Mouse (Mus musculus): ENCODE measurements at regions not wholly inside any gene's neighbourhood (a gene's known extent, or its start where the extent isn't known, plus 50 kb on each side); places are given as distances from the start of the nearest gene placed in this dataset.

GRCm38 (mm10) chr9:46835261-46835660 is 163.3 kb upstream of the Gm4791 start:
- no peak for ATAC-seq (replicated peaks in 1 of 2; ENCODE audit: insufficient read depth in 1 of 2, low FRiP score in 2 of 2, low TSS enrichment in 1 of 2, low read depth in 1 of 2, poor library complexity in 2 of 2, severe bottlenecking in 2 of 2)

- ATAC-seq (replicated peaks in 1 of 2; ENCODE audit: insufficient read depth in 1 of 2, low FRiP score in 2 of 2, low TSS enrichment in 1 of 2, low read depth in 1 of 2, poor library complexity in 2 of 2, severe bottlenecking in 2 of 2), result no peak
Measured at GRCm38 (mm10) chr9:46830746-46831560, 167.6 kb upstream of the Gm4791 start.

GRCm38 (mm10) chr9:46830316-46830715 is 168.2 kb upstream of the Gm4791 start:
- ATAC-seq (replicated peaks in 1 of 2; ENCODE audit: insufficient read depth in 1 of 2, low FRiP score in 2 of 2, low TSS enrichment in 1 of 2, low read depth in 1 of 2, poor library complexity in 2 of 2, severe bottlenecking in 2 of 2), result no peak

- no peak for ATAC-seq (replicated peaks in 1 of 2; ENCODE audit: insufficient read depth in 1 of 2, low FRiP score in 2 of 2, low TSS enrichment in 1 of 2, low read depth in 1 of 2, poor library complexity in 2 of 2, severe bottlenecking in 2 of 2)
Measured at GRCm38 (mm10) chr9:46824703-46825102, 173.8 kb upstream of the Gm4791 start.

GRCm38 (mm10) chr9:46819808-46820207 is 178.7 kb upstream of the Gm4791 start:
- ATAC-seq (replicated peaks in 1 of 2; ENCODE audit: insufficient read depth in 1 of 2, low FRiP score in 2 of 2, low TSS enrichment in 1 of 2, low read depth in 1 of 2, poor library complexity in 2 of 2, severe bottlenecking in 2 of 2), result no peak

GRCm38 (mm10) chr9:46819376-46819775 is 179.2 kb upstream of the Gm4791 start:
- ATAC-seq (replicated peaks in 1 of 2; ENCODE audit: insufficient read depth in 1 of 2, low FRiP score in 2 of 2, low TSS enrichment in 1 of 2, low read depth in 1 of 2, poor library complexity in 2 of 2, severe bottlenecking in 2 of 2), result no peak

- peak in 1 of 2 experiments; percentile 58; a peak in 2 of 4 replicates for ATAC-seq (replicated peaks in 1 of 2; ENCODE audit: insufficient read depth in 1 of 2, low FRiP score in 2 of 2, low TSS enrichment in 1 of 2, low read depth in 1 of 2, poor library complexity in 2 of 2, severe bottlenecking in 2 of 2)
Measured at GRCm38 (mm10) chr9:46816126-46816525, 182.4 kb upstream of the Gm4791 start.

GRCm38 (mm10) chr9:46814478-46815241 is 183.9 kb upstream of the Gm4791 start:
- peak in 1 of 2 experiments; percentile 61; a peak in 1 of 4 replicates for ATAC-seq (replicated peaks in 1 of 2; ENCODE audit: insufficient read depth in 1 of 2, low FRiP score in 2 of 2, low TSS enrichment in 1 of 2, low read depth in 1 of 2, poor library complexity in 2 of 2, severe bottlenecking in 2 of 2)

- no peak for ATAC-seq (replicated peaks in 1 of 2; ENCODE audit: insufficient read depth in 1 of 2, low FRiP score in 2 of 2, low TSS enrichment in 1 of 2, low read depth in 1 of 2, poor library complexity in 2 of 2, severe bottlenecking in 2 of 2)
Measured at GRCm38 (mm10) chr9:46810266-46810665, 188.3 kb upstream of the Gm4791 start.

- ATAC-seq (replicated peaks in 1 of 2; ENCODE audit: insufficient read depth in 1 of 2, low FRiP score in 2 of 2, low TSS enrichment in 1 of 2, low read depth in 1 of 2, poor library complexity in 2 of 2, severe bottlenecking in 2 of 2), result no peak
Measured at GRCm38 (mm10) chr9:46795446-46795845, 203.1 kb upstream of the Gm4791 start.

GRCm38 (mm10) chr9:46789036-46789435 is 209.5 kb upstream of the Gm4791 start:
- no peak for ATAC-seq (replicated peaks in 1 of 2; ENCODE audit: insufficient read depth in 1 of 2, low FRiP score in 2 of 2, low TSS enrichment in 1 of 2, low read depth in 1 of 2, poor library complexity in 2 of 2, severe bottlenecking in 2 of 2)

- no peak for ATAC-seq (replicated peaks in 1 of 2; ENCODE audit: insufficient read depth in 1 of 2, low FRiP score in 2 of 2, low TSS enrichment in 1 of 2, low read depth in 1 of 2, poor library complexity in 2 of 2, severe bottlenecking in 2 of 2)
Measured at GRCm38 (mm10) chr9:46788456-46788855, 210.1 kb upstream of the Gm4791 start.

- no peak for ATAC-seq (replicated peaks in 1 of 2; ENCODE audit: insufficient read depth in 1 of 2, low FRiP score in 2 of 2, low TSS enrichment in 1 of 2, low read depth in 1 of 2, poor library complexity in 2 of 2, severe bottlenecking in 2 of 2)
Measured at GRCm38 (mm10) chr9:46784355-46784975, 214.1 kb upstream of the Gm4791 start.

- no peak for ATAC-seq (replicated peaks in 1 of 2; ENCODE audit: insufficient read depth in 1 of 2, low FRiP score in 2 of 2, low TSS enrichment in 1 of 2, low read depth in 1 of 2, poor library complexity in 2 of 2, severe bottlenecking in 2 of 2)
Measured at GRCm38 (mm10) chr9:46783597-46784354, 214.8 kb upstream of the Gm4791 start.

- no peak for ATAC-seq (replicated peaks in 1 of 2; ENCODE audit: insufficient read depth in 1 of 2, low FRiP score in 2 of 2, low TSS enrichment in 1 of 2, low read depth in 1 of 2, poor library complexity in 2 of 2, severe bottlenecking in 2 of 2)
Measured at GRCm38 (mm10) chr9:46781681-46782080, 216.9 kb upstream of the Gm4791 start.

- ATAC-seq (replicated peaks in 1 of 2; ENCODE audit: insufficient read depth in 1 of 2, low FRiP score in 2 of 2, low TSS enrichment in 1 of 2, low read depth in 1 of 2, poor library complexity in 2 of 2, severe bottlenecking in 2 of 2), result no peak
Measured at GRCm38 (mm10) chr9:46778769-46779168, 219.8 kb upstream of the Gm4791 start.

GRCm38 (mm10) chr9:46774821-46775220 is 223.7 kb upstream of the Gm4791 start:
- ATAC-seq (replicated peaks in 1 of 2; ENCODE audit: insufficient read depth in 1 of 2, low FRiP score in 2 of 2, low TSS enrichment in 1 of 2, low read depth in 1 of 2, poor library complexity in 2 of 2, severe bottlenecking in 2 of 2), result no peak
